Mouse (Mus musculus): ENCODE measurements at regions not wholly inside any gene's neighbourhood (a gene's known extent, or its start where the extent isn't known, plus 50 kb on each side); places are given as distances from the start of the nearest gene placed in this dataset.

- TF ChIP-seq CTCF (IDR thresholded peaks at IDR 0.05; ENCODE audit: low read depth) = peak; percentile 87
- no peak overlapping the region for H3K9ac ChIP-seq (ENCODE audit: low read depth, low read length)
- no peak overlapping the region for H3K4me3 ChIP-seq (replicated peaks; ENCODE audit: low read depth, low read length)
- H3K36me3 ChIP-seq (ENCODE audit: insufficient read depth, low read length) = no peaks in the 10 kb centered on the region
- no peak overlapping the region for H3K27ac ChIP-seq
- 0 out of 2 replicates have a peak, but pooled peaks have one; percentile 46 for ATAC-seq (replicated peaks; ENCODE audit: low FRiP score, low read depth)
- DNase-seq (ENCODE audit: low spot score) = peak; percentile 81
- no peaks in the 10 kb centered on the region for H3K4me1 ChIP-seq (replicated peaks; ENCODE audit: insufficient read depth, low read length)
- H3K4me2 ChIP-seq (ENCODE audit: low read length) = no peak overlapping the region
- WGBS = 25% methylated on average over 9 of the region's 9 CpGs
- H3K9me3 ChIP-seq (replicated peaks; ENCODE audit: low read length) = no peaks in the 10 kb centered on the region
- H3K27me3 ChIP-seq (ENCODE audit: insufficient read depth, low read length) = no peaks in the 10 kb centered on the region
Observed at GRCm38 (mm10) chr8:6572066-6572665, 1467.0 kb upstream of the Slc10a2 start.

GRCm38 (mm10) chr8:6550965-6551364 lies 1445.8 kb upstream of the Slc10a2 start:
- TF ChIP-seq CTCF (IDR thresholded peaks at IDR 0.05; ENCODE audit: low read depth) = no peak
- no peak for DNase-seq (ENCODE audit: low spot score)
- Histone ChIP-seq H3K36me3 (ENCODE audit: insufficient read depth, low read length) (no peaks in the 10 kb centered on the region), H3K4me2 (ENCODE audit: low read length) (no peak overlapping the region), H3K9ac (ENCODE audit: low read depth, low read length) (no peak overlapping the region), H3K27ac (no peak overlapping the region), H3K4me1 (replicated peaks; ENCODE audit: insufficient read depth, low read length) (no peaks in the 10 kb centered on the region), H3K27me3 (ENCODE audit: insufficient read depth, low read length) (no peaks in the 10 kb centered on the region), H3K4me3 (replicated peaks; ENCODE audit: low read depth, low read length) (no peak overlapping the region), H3K9me3 (replicated peaks; ENCODE audit: low read length) (no peaks in the 10 kb centered on the region)
- no peak for ATAC-seq (replicated peaks; ENCODE audit: low FRiP score, low read depth)

GRCm38 (mm10) chr8:6527171-6527570 lies 1422.0 kb upstream of the Slc10a2 start:
- Histone ChIP-seq H3K36me3 (ENCODE audit: insufficient read depth, low read length) (no peaks in the 10 kb centered on the region), H3K4me1 (replicated peaks; ENCODE audit: insufficient read depth, low read length) (no peaks in the 10 kb centered on the region), H3K27me3 (ENCODE audit: insufficient read depth, low read length) (no peaks in the 10 kb centered on the region), H3K9me3 (replicated peaks; ENCODE audit: low read length) (no peaks in the 10 kb centered on the region), H3K9ac (ENCODE audit: low read depth, low read length) (no peak overlapping the region), H3K4me3 (replicated peaks; ENCODE audit: low read depth, low read length) (no peak overlapping the region), H3K27ac (no peak overlapping the region), H3K4me2 (ENCODE audit: low read length) (no peak overlapping the region)
- DNase-seq (ENCODE audit: low spot score) = peak; percentile 15
- no peak for TF ChIP-seq CTCF (IDR thresholded peaks at IDR 0.05; ENCODE audit: low read depth)
- WGBS = 49% methylated on average over 5 of the region's 5 CpGs
- no peak for ATAC-seq (replicated peaks; ENCODE audit: low FRiP score, low read depth)

- ATAC-seq (replicated peaks; ENCODE audit: low FRiP score, low read depth) = peak; percentile 57; the same call in 1 of the 2 replicates
- TF ChIP-seq CTCF (IDR thresholded peaks at IDR 0.05; ENCODE audit: low read depth) = no peak
- H3K36me3 ChIP-seq (ENCODE audit: insufficient read depth, low read length) = no peaks in the 10 kb centered on the region
- no peak overlapping the region for H3K4me2 ChIP-seq (ENCODE audit: low read length)
- DNase-seq (ENCODE audit: low spot score) = no peak
- no peak overlapping the region for H3K4me3 ChIP-seq (replicated peaks; ENCODE audit: low read depth, low read length)
- H3K4me1 ChIP-seq (replicated peaks; ENCODE audit: insufficient read depth, low read length) = no peaks in the 10 kb centered on the region
- no peak overlapping the region for H3K9ac ChIP-seq (ENCODE audit: low read depth, low read length)
- no peaks in the 10 kb centered on the region for H3K9me3 ChIP-seq (replicated peaks; ENCODE audit: low read length)
- H3K27ac ChIP-seq = no peak overlapping the region
- no peaks in the 10 kb centered on the region for H3K27me3 ChIP-seq (ENCODE audit: insufficient read depth, low read length)
Observed at GRCm38 (mm10) chr8:6515882-6516682, 1410.9 kb upstream of the Slc10a2 start.

- no peak overlapping the region for H3K4me2 ChIP-seq (ENCODE audit: low read length)
- H3K36me3 ChIP-seq (ENCODE audit: insufficient read depth, low read length) = no peaks in the 10 kb centered on the region
- peak; percentile 43 for DNase-seq (ENCODE audit: low spot score)
- no peak overlapping the region for H3K4me3 ChIP-seq (replicated peaks; ENCODE audit: low read depth, low read length)
- ATAC-seq (replicated peaks; ENCODE audit: low FRiP score, low read depth) = no peak
- TF ChIP-seq CTCF (IDR thresholded peaks at IDR 0.05; ENCODE audit: low read depth) = no peak
- no peak overlapping the region for H3K9ac ChIP-seq (ENCODE audit: low read depth, low read length)
- no peaks in the 10 kb centered on the region for H3K27me3 ChIP-seq (ENCODE audit: insufficient read depth, low read length)
- H3K4me1 ChIP-seq (replicated peaks; ENCODE audit: insufficient read depth, low read length) = no peaks in the 10 kb centered on the region
- H3K9me3 ChIP-seq (replicated peaks; ENCODE audit: low read length) = no peaks in the 10 kb centered on the region
- H3K27ac ChIP-seq = no peak overlapping the region
- 31% methylated on average over 1 of the region's 1 CpGs for WGBS
Observed at GRCm38 (mm10) chr8:6492453-6492852, 1387.3 kb upstream of the Slc10a2 start.

GRCm38 (mm10) chr8:6481966-6482365 lies 1376.8 kb upstream of the Slc10a2 start:
- DNase-seq (ENCODE audit: low spot score) (no peak), ATAC-seq (replicated peaks; ENCODE audit: low FRiP score, low read depth) (no peak)
- H3K27ac ChIP-seq = no peak overlapping the region
- H3K36me3 ChIP-seq (ENCODE audit: insufficient read depth, low read length) = no peaks in the 10 kb centered on the region
- no peak overlapping the region for H3K4me2 ChIP-seq (ENCODE audit: low read length)
- no peaks in the 10 kb centered on the region for H3K27me3 ChIP-seq (ENCODE audit: insufficient read depth, low read length)
- WGBS = 84% methylated on average over 1 of the region's 1 CpGs
- no peak for TF ChIP-seq CTCF (IDR thresholded peaks at IDR 0.05; ENCODE audit: low read depth)
- H3K4me1 ChIP-seq (replicated peaks; ENCODE audit: insufficient read depth, low read length) = no peaks in the 10 kb centered on the region
- H3K9ac ChIP-seq (ENCODE audit: low read depth, low read length) = no peak overlapping the region
- no peaks in the 10 kb centered on the region for H3K9me3 ChIP-seq (replicated peaks; ENCODE audit: low read length)
- no peak overlapping the region for H3K4me3 ChIP-seq (replicated peaks; ENCODE audit: low read depth, low read length)

Data from kidney, postnatal 0 days (tissue).